Mouse (Mus musculus) ES-E14 (cell line): ENCODE results near the gene Chrm5.

Source experiments
- CHD2 ChIP-seq: IDR thresholded peaks from 2 replicates; pipeline ENCODE4 v1.6.1; 2014; ENCODE audit warnings: mild to moderate bottlenecking, low read depth, low read length, inconsistent platforms
- HCFC1 ChIP-seq: IDR thresholded peaks from 2 replicates; pipeline ENCODE4 v1.6.1; 2012; ENCODE audit warnings: low read length, inconsistent platforms, borderline replicate concordance; ENCODE audit not compliant: insufficient read depth
- MAFK ChIP-seq: IDR thresholded peaks from 2 replicates; pipeline ENCODE4 v1.6.1; 2014; ENCODE audit warnings: mild to moderate bottlenecking, low read depth, low read length, inconsistent platforms; ENCODE audit not compliant: insufficient read depth
- ZC3H11A ChIP-seq: IDR thresholded peaks from 2 replicates; pipeline ENCODE4 v1.6.1; 2012; ENCODE audit warnings: low read depth, mild to moderate bottlenecking, inconsistent platforms, low read length, borderline replicate concordance
- ZNF384 ChIP-seq: IDR thresholded peaks from 2 replicates; pipeline ENCODE4 v1.6.1; 2012; ENCODE audit warnings: low read depth, low read length, inconsistent platforms

- no peak for TF ChIP-seq MAFK
- no peak for TF ChIP-seq CHD2
- TF ChIP-seq ZC3H11A: no peak
- no peak for TF ChIP-seq ZNF384
- no peak for TF ChIP-seq HCFC1
These were observed 36.6 kb upstream of the Chrm5 start for GRCm38 (mm10) chr2:112517218-112517617.
